Mouse (Mus musculus) liver, embryonic 12.5 days (tissue): ENCODE measurements around the gene Irak3. TPM values are rescaled to one million over a fixed set of nuclear protein-coding genes. Genes with fewer than 3 reads are reported as not detected.

Experiments
- ATAC-seq: fragments of 200-750 bp; cut with Nextera tagmentation; 2 replicates; pipeline ENCODE4 v1.8.0; 2017; ENCODE audit warnings: moderate number of reproducible peaks, mild to moderate bottlenecking, moderate library complexity
- H3K27ac ChIP-seq: fragments of 300-500 bp; sonication (generic); 2 replicates; pipeline ENCODE4 v1.5.1; 2016; ENCODE audit warnings: mild to moderate bottlenecking
- H3K27me3 ChIP-seq: fragments of 300-500 bp; sonication (generic); replicated peaks from 2 replicates; pipeline ENCODE4 v1.6.1; 2016; ENCODE audit warnings: mild to moderate bottlenecking, moderate library complexity
- H3K36me3 ChIP-seq: fragments of 300-500 bp; sonication (generic); 2 replicates; pipeline ENCODE4 v1.6.1; 2016; ENCODE audit warnings: mild to moderate bottlenecking, moderate library complexity
- H3K4me1 ChIP-seq: fragments of 300-500 bp; sonication (generic); 2 replicates; pipeline ENCODE4 v1.6.1; 2016
- H3K4me2 ChIP-seq: fragments of 300-500 bp; sonication (generic); 2 replicates; pipeline ENCODE4 v1.6.1; 2016; ENCODE audit warnings: mild to moderate bottlenecking, moderate library complexity
- H3K4me3 ChIP-seq: fragments of 300-500 bp; sonication (generic); 2 replicates; pipeline ENCODE4 v1.5.1; 2016; ENCODE audit warnings: mild to moderate bottlenecking, moderate library complexity
- H3K9ac ChIP-seq: fragments of 300-500 bp; sonication (generic); 2 replicates; pipeline ENCODE4 v1.6.1; 2016; ENCODE audit warnings: mild to moderate bottlenecking, moderate library complexity
- H3K9me3 ChIP-seq: fragments of 300-500 bp; sonication (generic); replicated peaks from 2 replicates; pipeline ENCODE4 v1.6.1; 2016; ENCODE audit warnings: mild to moderate bottlenecking, moderate library complexity
- WGBS: fragments of 180-500 bp; shearing (Covaris S2); methylation state at CpG from one replicate; pipeline ENCODE4 v1.1.7; 2016; ENCODE audit not compliant: insufficient replicate concordance; 5-methylcytosine and 5-hydroxymethylcytosine counted together
- polyA plus RNA-seq: library from polyadenylated mRNA; unstranded; fragments of >200 nt; fragmentation: Nextera tagmentation; extraction: Ambion mirVana; gene quantifications from 2 replicates; pipeline ENCODE4 v1.2.1, GENCODE M21; 2016

The Irak3 gene
- polyA plus RNA-seq = 0.63 and 0.82 TPM in 2 replicates

- Histone ChIP-seq H3K4me3 (peak within 1 kb of the TSS; percentile 62), H3K27me3 (peaks cover 44% of the 10 kb centered on the region), H3K36me3 (no peaks in the 10 kb centered on the region), H3K4me2 (peak within 1 kb of the TSS; percentile 88), H3K9me3 (no peaks in the 10 kb centered on the region), H3K9ac (peak within 1 kb of the TSS; percentile 62), H3K27ac (peak within 1 kb of the TSS; percentile 62), H3K4me1 (peaks cover 18% of the 10 kb centered on the region)
- peak; percentile 50 for ATAC-seq
- 3% methylated on average over 13 of the region's 13 CpGs for WGBS
Measured at GRCm38 (mm10) chr10:120201961-120202402, at the start of gene Irak3. Gene Irak3 (minus strand): TSS chr10:120202130.

- no peak overlapping the region for H3K4me3 ChIP-seq
- WGBS = 52% methylated on average over 11 of the region's 11 CpGs
- H3K4me1 ChIP-seq = no peaks in the 10 kb centered on the region
- no peak overlapping the region for H3K4me2 ChIP-seq
- H3K36me3 ChIP-seq = no peaks in the 10 kb centered on the region
- H3K27me3 ChIP-seq = peaks cover 16% of the 10 kb centered on the region
- no peak for ATAC-seq
- H3K27ac ChIP-seq = no peak overlapping the region
- H3K9ac ChIP-seq = no peak overlapping the region
- H3K9me3 ChIP-seq = no peaks in the 10 kb centered on the region
Measured at GRCm38 (mm10) chr10:120250911-120251683, 49.2 kb upstream of the Irak3 start.

- no peak overlapping the region for H3K4me2 ChIP-seq
Measured at GRCm38 (mm10) chr10:120246994-120247750, 45.2 kb upstream of the Irak3 start.

GRCm38 (mm10) chr10:120245681-120246080, 43.8 kb upstream of the Irak3 start:
- H3K27me3 ChIP-seq = no peaks in the 10 kb centered on the region
- no peak overlapping the region for H3K4me2 ChIP-seq
- no peaks in the 10 kb centered on the region for H3K36me3 ChIP-seq
- WGBS = 70% methylated on average over 5 of the region's 5 CpGs
- H3K27ac ChIP-seq = no peak overlapping the region
- no peak overlapping the region for H3K4me3 ChIP-seq
- H3K4me1 ChIP-seq = no peaks in the 10 kb centered on the region
- no peak for ATAC-seq
- H3K9ac ChIP-seq = no peak overlapping the region
- H3K9me3 ChIP-seq = no peaks in the 10 kb centered on the region

More at GRCm38 (mm10) chr10:120246994-120247750, 45.2 kb upstream of the Irak3 start:
- H3K36me3 ChIP-seq = no peaks in the 10 kb centered on the region
- 42% methylated on average over 9 of the region's 9 CpGs for WGBS
- no peaks in the 10 kb centered on the region for H3K9me3 ChIP-seq
- H3K4me1 ChIP-seq = no peaks in the 10 kb centered on the region
- H3K27ac ChIP-seq = no peak overlapping the region
- no peak overlapping the region for H3K9ac ChIP-seq
- no peak overlapping the region for H3K4me3 ChIP-seq
- ATAC-seq = no peak
- peaks cover 8% of the 10 kb centered on the region for H3K27me3 ChIP-seq

GRCm38 (mm10) chr10:120242421-120242820, 40.5 kb upstream of the Irak3 start:
- Histone ChIP-seq H3K9me3 (no peaks in the 10 kb centered on the region), H3K4me3 (no peak overlapping the region), H3K9ac (no peak overlapping the region), H3K27me3 (0 out of 2 replicates have a peak, but pooled peaks cover 8% of the 10 kb centered on the region), H3K27ac (no peak overlapping the region), H3K4me2 (no peak overlapping the region), H3K36me3 (no peaks in the 10 kb centered on the region), H3K4me1 (no peaks in the 10 kb centered on the region)
- 54% methylated on average over 6 of the region's 6 CpGs for WGBS
- no peak for ATAC-seq

- no peak for ATAC-seq
- WGBS = 36% methylated on average over 6 of the region's 6 CpGs
- H3K9me3 ChIP-seq = no peaks in the 10 kb centered on the region
Measured at GRCm38 (mm10) chr10:120239476-120239875, 37.5 kb upstream of the Irak3 start.

GRCm38 (mm10) chr10:120238241-120238640, 36.3 kb upstream of the Irak3 start:
- H3K36me3 ChIP-seq = no peaks in the 10 kb centered on the region
- H3K9ac ChIP-seq = no peak overlapping the region
- no peak overlapping the region for H3K4me2 ChIP-seq
- no peak overlapping the region for H3K27ac ChIP-seq
- no peaks in the 10 kb centered on the region for H3K9me3 ChIP-seq
- no peak overlapping the region for H3K4me3 ChIP-seq
- H3K27me3 ChIP-seq = 0 out of 2 replicates have a peak, but pooled peaks cover 8% of the 10 kb centered on the region
- H3K4me1 ChIP-seq = 0 out of 2 replicates have a peak, but pooled peaks cover 7% of the 10 kb centered on the region
- 73% methylated on average over 8 of the region's 8 CpGs for WGBS
- no peak for ATAC-seq

More at GRCm38 (mm10) chr10:120239476-120239875, 37.5 kb upstream of the Irak3 start:
- no peak overlapping the region for H3K9ac ChIP-seq
- H3K27ac ChIP-seq = no peak overlapping the region
- H3K4me3 ChIP-seq = no peak overlapping the region
- H3K27me3 ChIP-seq = 0 out of 2 replicates have a peak, but pooled peaks cover 8% of the 10 kb centered on the region
- H3K36me3 ChIP-seq = no peaks in the 10 kb centered on the region
- H3K4me2 ChIP-seq = no peak overlapping the region
- H3K4me1 ChIP-seq = no peaks in the 10 kb centered on the region

GRCm38 (mm10) chr10:120236855-120237254, 34.9 kb upstream of the Irak3 start:
- Histone ChIP-seq H3K4me1 (0 out of 2 replicates have a peak, but pooled peaks cover 8% of the 10 kb centered on the region), H3K27ac (no peak overlapping the region), H3K4me3 (no peak overlapping the region), H3K9ac (no peak overlapping the region), H3K36me3 (peaks cover 11% of the 10 kb centered on the region), H3K4me2 (no peak overlapping the region), H3K27me3 (0 out of 2 replicates have a peak, but pooled peaks cover 8% of the 10 kb centered on the region), H3K9me3 (no peaks in the 10 kb centered on the region)
- 62% methylated on average over 9 of the region's 9 CpGs for WGBS
- ATAC-seq = no peak

GRCm38 (mm10) chr10:120233655-120234367, 31.9 kb upstream of the Irak3 start:
- Histone ChIP-seq H3K36me3 (peaks cover 38% of the 10 kb centered on the region), H3K9ac (peak overlapping the region; percentile 44; the same call in 1 of the 2 replicates), H3K4me1 (peaks cover 14% of the 10 kb centered on the region), H3K4me3 (peak overlapping the region; percentile 34), H3K9me3 (no peaks in the 10 kb centered on the region), H3K27ac (0 out of 2 replicates have a peak overlapping the region, but pooled peaks have one; percentile 13), H3K27me3 (0 out of 2 replicates have a peak, but pooled peaks cover 1% of the 10 kb centered on the region), H3K4me2 (peak overlapping the region; percentile 54)
- WGBS = 20% methylated on average over 18 of the region's 18 CpGs
- ATAC-seq = peak; percentile 59

DNA sequence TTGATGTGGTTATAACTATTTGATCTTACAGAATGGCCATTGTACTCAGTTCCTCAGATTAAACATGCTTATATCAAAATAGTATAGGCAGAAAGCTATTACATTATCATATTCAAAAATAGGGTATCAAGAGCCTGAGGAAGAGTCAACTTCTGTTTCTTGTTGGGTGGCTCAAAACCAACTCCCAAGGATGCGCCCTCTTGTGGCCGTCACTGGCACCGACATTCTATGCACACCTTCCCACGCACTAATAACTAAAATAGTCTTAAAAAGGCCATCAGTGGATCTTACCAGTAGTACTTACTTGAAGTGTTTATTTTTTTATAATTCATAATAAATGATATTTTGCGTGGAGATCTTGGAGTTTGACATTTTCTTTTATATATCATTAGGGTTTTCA, 29.8 kb upstream of the Irak3 start:
- WGBS = 21% methylated on average over 5 of the region's 5 CpGs
- no peak for ATAC-seq
- Histone ChIP-seq H3K4me2 (no peak overlapping the region), H3K27ac (no peak overlapping the region), H3K9ac (no peak overlapping the region), H3K4me3 (no peak overlapping the region), H3K27me3 (no peaks in the 10 kb centered on the region), H3K36me3 (peaks cover 45% of the 10 kb centered on the region), H3K4me1 (peaks cover 28% of the 10 kb centered on the region), H3K9me3 (no peaks in the 10 kb centered on the region)

DNA sequence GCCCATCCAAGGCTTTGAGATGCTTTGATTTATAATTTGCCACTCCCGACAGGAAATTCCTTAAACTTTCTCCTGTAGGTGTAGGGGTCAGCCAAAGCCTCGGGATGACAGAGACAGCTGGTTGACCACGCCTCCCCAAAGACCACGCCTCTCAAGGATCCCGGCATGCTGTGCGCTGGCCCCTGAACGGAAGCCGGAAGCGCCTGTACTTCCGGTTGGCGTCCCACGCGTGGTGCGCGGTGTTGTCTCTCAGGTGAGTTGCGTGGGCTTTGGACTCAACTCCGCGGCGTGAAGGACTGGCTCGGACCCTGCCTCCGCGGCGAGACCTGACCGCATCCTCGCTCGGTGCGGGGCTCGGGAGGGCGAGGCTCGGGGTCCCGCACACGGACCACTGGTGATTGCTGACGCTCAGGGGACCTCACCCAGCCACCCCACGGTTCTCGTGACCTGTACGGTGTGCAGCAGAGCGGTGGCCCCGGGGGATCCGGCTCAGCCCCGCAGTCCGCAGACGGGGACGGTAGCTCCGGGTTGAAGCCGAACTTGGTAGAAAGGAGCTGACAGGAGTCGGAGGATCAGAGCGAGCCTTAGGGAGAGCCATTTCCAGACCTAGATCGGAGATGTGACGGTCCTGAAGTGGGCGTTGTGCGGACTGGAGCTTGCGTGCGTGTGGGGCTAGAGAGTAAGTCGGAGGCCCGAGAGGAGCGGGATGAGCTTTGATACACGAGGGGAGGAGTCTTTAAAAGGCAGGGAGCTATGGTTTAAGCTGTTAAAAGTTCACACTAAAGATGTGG, 25.1 kb upstream of the Irak3 start, which contains the start of gene Llph:
TSS of gene Llph (plus strand) at position 200 of the 791 bp plus-strand sequence.
- peak; percentile 92 for ATAC-seq
- peak within 1 kb of the TSS; percentile 88 for H3K9ac ChIP-seq
- H3K9me3 ChIP-seq = no peaks in the 10 kb centered on the region
- peak within 1 kb of the TSS; percentile 91 for H3K4me2 ChIP-seq
- no peaks in the 10 kb centered on the region for H3K27me3 ChIP-seq
- H3K27ac ChIP-seq = peak within 1 kb of the TSS; percentile 80
- H3K36me3 ChIP-seq = peaks cover 56% of the 10 kb centered on the region
- peak within 1 kb of the TSS; percentile 97 for H3K4me3 ChIP-seq
- H3K4me1 ChIP-seq = peaks cover 27% of the 10 kb centered on the region
- WGBS = under 1% methylated on average over 57 of the region's 57 CpGs
